Mouse (Mus musculus) pancreas, adult 10 weeks (tissue): ENCODE measurements around the gene Rhag. TPM values are rescaled to one million over a fixed set of nuclear protein-coding genes. Genes with fewer than 3 reads are reported as not detected.

Source experiments
- polyA plus RNA-seq: library from polyadenylated mRNA; stranded (reverse); fragments of 350-450 nt; fragmentation: Illumina TruSeq; extraction: RNeasy Lipid Tissue Mini Kit (QIAGEN cat#74804); gene quantifications from one replicate; pipeline ENCODE4 v1.2.3, GENCODE M21; 2015; ENCODE audit warnings: low read depth, low replicate concordance; ENCODE audit not compliant: insufficient read depth

Gene Rhag
- not detected for polyA plus RNA-seq

GRCm38 (mm10) chr17:40810934-40811333 lies at the start of gene Rhag:
Gene Rhag (plus strand): TSS chr17:40811126.

DNA sequence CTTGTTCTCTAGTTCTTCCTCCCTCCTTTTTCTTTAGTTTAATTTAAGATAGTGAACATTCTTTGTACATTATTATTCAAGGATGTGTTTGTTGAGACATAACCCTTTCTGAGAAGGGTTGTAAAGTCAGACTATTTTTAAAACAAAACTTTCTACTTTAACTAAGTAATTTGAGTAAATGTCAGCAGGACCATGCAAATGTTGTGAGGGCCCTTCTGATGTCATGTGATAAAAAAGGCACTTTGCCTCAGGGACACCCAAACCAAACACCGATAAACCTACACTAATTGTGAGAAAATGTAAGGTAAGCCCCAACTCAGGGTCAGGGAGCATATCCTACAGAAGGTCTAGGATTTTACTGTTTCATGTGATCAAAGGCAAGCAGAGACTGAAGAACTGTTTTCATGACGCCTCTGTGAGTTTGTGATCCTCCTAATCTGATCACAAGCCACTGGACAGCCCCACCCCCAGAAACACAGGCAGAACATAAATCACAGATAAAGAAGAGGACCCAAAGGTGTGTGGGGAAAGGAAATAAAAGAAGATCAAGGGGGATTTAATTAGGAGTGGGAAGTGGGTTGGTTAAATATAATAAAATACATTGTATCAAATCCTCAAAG lies 3.9 kb upstream of the Rhag start, which contains the start of gene Crisp2:
TSS of gene Crisp2 (minus strand) at position 51 of the 620 bp plus-strand sequence.

DNA sequence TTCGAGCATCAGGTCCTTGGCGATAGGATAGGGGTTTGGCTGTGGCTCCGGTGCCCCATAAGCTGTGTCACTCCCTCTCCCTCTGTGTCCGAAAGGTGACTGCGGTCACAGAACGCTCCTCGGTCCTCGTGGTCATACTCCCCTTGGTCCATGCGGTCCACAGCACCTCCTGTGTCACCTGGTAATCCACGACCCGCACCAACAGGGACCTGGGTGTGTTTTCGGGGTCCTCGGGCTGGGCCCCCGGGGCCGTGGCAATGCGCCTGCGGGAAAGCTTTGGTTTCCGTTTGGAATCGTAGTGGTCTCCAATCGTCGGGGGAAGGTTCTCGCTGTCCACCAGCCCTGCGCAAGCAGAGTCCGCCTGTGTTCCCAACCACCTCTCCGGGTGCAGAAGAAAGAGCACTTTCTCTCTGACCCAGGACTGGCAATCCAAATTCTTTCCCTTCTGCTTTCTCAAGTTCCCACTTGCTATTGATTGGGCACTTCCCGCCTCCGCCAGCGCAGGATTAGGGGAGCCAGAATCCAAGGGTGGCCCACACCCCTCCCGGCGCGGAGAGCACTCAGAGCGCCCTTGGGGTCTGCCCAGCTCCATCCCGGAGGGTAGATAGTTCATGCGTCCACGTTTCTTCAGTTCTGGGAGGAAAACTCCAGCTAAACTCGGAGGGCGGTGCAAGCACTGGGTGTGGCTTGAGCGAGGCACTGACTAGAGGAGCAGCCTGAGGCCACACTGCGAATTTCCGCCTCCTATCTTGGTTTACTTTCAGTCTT lies 69.2 kb downstream of the Rhag start, which contains the start of gene 9130008F23Rik:
TSS of gene 9130008F23Rik (minus strand) at position 636 of the 768 bp plus-strand sequence.

Other genes starting within 250 kb of the Rhag start
- gene Esp6, start 249.6 kb upstream of the Rhag start, polyA plus RNA-seq: not detected
- not detected for gene Esp4, start 212.5 kb upstream of the Rhag start, polyA plus RNA-seq
- not detected for gene Esp3, start 179.1 kb upstream of the Rhag start, polyA plus RNA-seq
- not detected for gene Esp1, start 84.0 kb upstream of the Rhag start, polyA plus RNA-seq
- not detected for gene Crisp2, start 4.1 kb upstream of the Rhag start, polyA plus RNA-seq
- gene 9130008F23Rik, start 69.4 kb downstream of the Rhag start, polyA plus RNA-seq: 1.0 TPM
- gene Glyatl3, start 103.2 kb downstream of the Rhag start, polyA plus RNA-seq: not detected
- 6.7 TPM for gene Mut, start 123.6 kb downstream of the Rhag start, polyA plus RNA-seq
- 0.70 TPM for gene Cenpq, start 123.9 kb downstream of the Rhag start, polyA plus RNA-seq